Mouse (Mus musculus) intestine, embryonic 16.5 days (tissue): ENCODE data around the gene Cdh23. TPM values are rescaled to one million over a fixed set of nuclear protein-coding genes. Genes with fewer than 3 reads are reported as not detected.
A peak's percentile ranks its signal among the peaks of the same experiment; 100 is the strongest.

ENCODE experiments used
- ATAC-seq: fragments of 200-750 bp; cut with Nextera tagmentation; 2 replicates; pipeline ENCODE4 v1.8.0; 2017; ENCODE audit warnings: moderate TSS enrichment, moderate library complexity
- H3K27ac ChIP-seq: fragments of 300-500 bp; sonication (generic); 2 replicates; pipeline ENCODE4 v1.5.1; 2014; ENCODE audit warnings: mild to moderate bottlenecking, low read length
- H3K27me3 ChIP-seq: fragments of 300-500 bp; sonication (generic); replicated peaks from 2 replicates; pipeline ENCODE4 v1.6.1; 2014; ENCODE audit warnings: low read length, control low read depth, mixed read lengths; ENCODE audit not compliant: control insufficient read depth, insufficient read depth
- H3K36me3 ChIP-seq: fragments of 300-500 bp; sonication (generic); 2 replicates; pipeline ENCODE4 v1.6.1; 2014; ENCODE audit warnings: low read length, control low read depth; ENCODE audit not compliant: control insufficient read depth, insufficient read depth
- H3K4me1 ChIP-seq: fragments of 300-500 bp; sonication (generic); 2 replicates; pipeline ENCODE4 v1.6.1; 2014; ENCODE audit warnings: low read length, control low read depth, mixed read lengths; ENCODE audit not compliant: control insufficient read depth, insufficient read depth
- H3K4me2 ChIP-seq: fragments of 300-500 bp; sonication (generic); 2 replicates; pipeline ENCODE4 v1.6.1; 2014; ENCODE audit warnings: low read depth, low read length, control low read depth
- H3K4me3 ChIP-seq: fragments of 300-500 bp; sonication (generic); 2 replicates; pipeline ENCODE4 v1.5.1; 2014; ENCODE audit warnings: mild to moderate bottlenecking, low read length
- H3K9ac ChIP-seq: fragments of 300-500 bp; sonication (generic); 2 replicates; pipeline ENCODE4 v1.6.1; 2014; ENCODE audit warnings: low read depth, low read length
- H3K9me3 ChIP-seq: fragments of 300-500 bp; sonication (generic); 2 replicates; pipeline ENCODE4 v1.6.1; 2016; ENCODE audit warnings: low read length, control low read depth; ENCODE audit not compliant: control insufficient read depth
- WGBS: fragments of 180-500 bp; shearing (Covaris S2); extraction: QIAGEN DNeasy Blood & Tissue Kit; methylation state at CpG from one replicate; pipeline ENCODE4 v1.1.7; 2014; 5-methylcytosine and 5-hydroxymethylcytosine counted together
- polyA plus RNA-seq: library from polyadenylated mRNA; unstranded; fragments of >200 nt; fragmentation: Nextera tagmentation; extraction: Ambion mirVana; gene quantifications from 2 replicates; pipeline ENCODE4 v1.2.1, GENCODE M21; 2015

The Cdh23 gene
- polyA plus RNA-seq, 1 experiment from 2014 or later: 0.33 TPM

- Histone ChIP-seq H3K4me1 (peaks cover 42% of the 10 kb centered on the region), H3K4me2 (0 out of 2 replicates have a peak overlapping the region, but pooled peaks have one; percentile 10), H3K9me3 (no peaks in the 10 kb centered on the region), H3K27me3 (no peaks in the 10 kb centered on the region), H3K36me3 (peaks cover 16% of the 10 kb centered on the region), H3K9ac (peak overlapping the region; percentile 35), H3K27ac (peak overlapping the region; percentile 10; the same call in 1 of the 2 replicates), H3K4me3 (no peak overlapping the region)
- peak; percentile 26 for ATAC-seq
- WGBS: 53% methylated on average over 7 of the region's 7 CpGs
Measured at GRCm38 (mm10) chr10:60290026-60290738, 406.1 kb downstream of the Cdh23 start.

- Histone ChIP-seq H3K36me3 (peaks cover 9% of the 10 kb centered on the region; the same call in 1 of the 2 replicates), H3K9me3 (no peaks in the 10 kb centered on the region), H3K9ac (no peak overlapping the region), H3K4me1 (peaks cover 52% of the 10 kb centered on the region), H3K4me3 (no peak overlapping the region), H3K4me2 (no peak overlapping the region), H3K27ac (no peak overlapping the region; the same call in 1 of the 2 replicates), H3K27me3 (no peaks in the 10 kb centered on the region)
- ATAC-seq: no peak
- 63% methylated on average over 8 of the region's 8 CpGs for WGBS
Measured at GRCm38 (mm10) chr10:60289216-60289615, 407.1 kb downstream of the Cdh23 start.

- 76% methylated on average over 2 of the region's 2 CpGs for WGBS
- Histone ChIP-seq H3K27ac (no peak overlapping the region), H3K4me3 (no peak overlapping the region), H3K9ac (no peak overlapping the region), H3K9me3 (no peaks in the 10 kb centered on the region), H3K4me2 (no peak overlapping the region), H3K4me1 (peaks cover 60% of the 10 kb centered on the region), H3K27me3 (no peaks in the 10 kb centered on the region), H3K36me3 (peaks cover under 1% of the 10 kb centered on the region; the same call in 1 of the 2 replicates)
- no peak for ATAC-seq
Measured at GRCm38 (mm10) chr10:60287726-60288125, 408.6 kb downstream of the Cdh23 start.

- Histone ChIP-seq H3K4me2 (no peak overlapping the region), H3K4me1 (peaks cover 65% of the 10 kb centered on the region), H3K9ac (no peak overlapping the region), H3K4me3 (no peak overlapping the region), H3K36me3 (no peaks in the 10 kb centered on the region), H3K9me3 (no peaks in the 10 kb centered on the region), H3K27me3 (no peaks in the 10 kb centered on the region), H3K27ac (no peak overlapping the region)
- 90% methylated on average over 4 of the region's 4 CpGs for WGBS
- no peak for ATAC-seq
Measured at GRCm38 (mm10) chr10:60287161-60287560, 409.1 kb downstream of the Cdh23 start.

GRCm38 (mm10) chr10:60286546-60286945 is 409.7 kb downstream of the Cdh23 start:
- no peak overlapping the region for H3K4me3 ChIP-seq
- H3K27ac ChIP-seq: no peak overlapping the region
- H3K4me2 ChIP-seq: no peak overlapping the region
- no peaks in the 10 kb centered on the region for H3K27me3 ChIP-seq
- no peaks in the 10 kb centered on the region for H3K36me3 ChIP-seq
- H3K4me1 ChIP-seq: peaks cover 70% of the 10 kb centered on the region
- H3K9ac ChIP-seq: no peak overlapping the region
- ATAC-seq: no peak
- 90% methylated on average over 7 of the region's 7 CpGs for WGBS
- no peaks in the 10 kb centered on the region for H3K9me3 ChIP-seq

GRCm38 (mm10) chr10:60285676-60286372 is 410.5 kb downstream of the Cdh23 start:
- Histone ChIP-seq H3K9ac (no peak overlapping the region), H3K27me3 (no peaks in the 10 kb centered on the region), H3K36me3 (no peaks in the 10 kb centered on the region), H3K4me2 (no peak overlapping the region), H3K27ac (no peak overlapping the region), H3K4me1 (peaks cover 68% of the 10 kb centered on the region), H3K9me3 (no peaks in the 10 kb centered on the region), H3K4me3 (no peak overlapping the region)
- no peak for ATAC-seq
- WGBS: 48% methylated on average over 14 of the region's 14 CpGs

GRCm38 (mm10) chr10:60285183-60285582 is 411.1 kb downstream of the Cdh23 start:
- peak; percentile 13; the same call in 1 of the 2 replicates for ATAC-seq
- Histone ChIP-seq H3K9ac (peak overlapping the region; percentile 34; the same call in 1 of the 2 replicates), H3K4me2 (peak overlapping the region; percentile 2; the same call in 1 of the 2 replicates), H3K36me3 (peaks cover under 1% of the 10 kb centered on the region; the same call in 1 of the 2 replicates), H3K27me3 (no peaks in the 10 kb centered on the region), H3K4me1 (peaks cover 66% of the 10 kb centered on the region), H3K27ac (peak overlapping the region; percentile 45; the same call in 1 of the 2 replicates), H3K4me3 (no peak overlapping the region), H3K9me3 (no peaks in the 10 kb centered on the region)
- WGBS: 57% methylated on average over 8 of the region's 8 CpGs

GRCm38 (mm10) chr10:60284676-60285111 is 411.6 kb downstream of the Cdh23 start:
- ATAC-seq: no peak; the same call in 1 of the 2 replicates
- 42% methylated on average over 8 of the region's 8 CpGs for WGBS

GRCm38 (mm10) chr10:60284248-60284647 is 412.0 kb downstream of the Cdh23 start:
- ATAC-seq: no peak
- 86% methylated on average over 6 of the region's 6 CpGs for WGBS
- H3K27ac ChIP-seq: peak overlapping the region; percentile 45; the same call in 1 of the 2 replicates

More at GRCm38 (mm10) chr10:60284676-60285111, 411.6 kb downstream of the Cdh23 start:
- Histone ChIP-seq H3K4me1 (peaks cover 66% of the 10 kb centered on the region), H3K4me2 (peak overlapping the region; percentile 2; the same call in 1 of the 2 replicates), H3K4me3 (no peak overlapping the region; the same call in 1 of the 2 replicates), H3K27me3 (no peaks in the 10 kb centered on the region), H3K9me3 (no peaks in the 10 kb centered on the region), H3K27ac (peak overlapping the region; percentile 45), H3K9ac (peak overlapping the region; percentile 34; the same call in 1 of the 2 replicates), H3K36me3 (peaks cover 2% of the 10 kb centered on the region; the same call in 1 of the 2 replicates)

More at GRCm38 (mm10) chr10:60284248-60284647, 412.0 kb downstream of the Cdh23 start:
- Histone ChIP-seq H3K9ac (0 out of 2 replicates have a peak overlapping the region, but pooled peaks have one; percentile 34), H3K4me2 (0 out of 2 replicates have a peak overlapping the region, but pooled peaks have one; percentile 2), H3K9me3 (no peaks in the 10 kb centered on the region), H3K4me1 (peaks cover 65% of the 10 kb centered on the region), H3K4me3 (no peak overlapping the region), H3K36me3 (peaks cover 2% of the 10 kb centered on the region; the same call in 1 of the 2 replicates), H3K27me3 (no peaks in the 10 kb centered on the region)
